Mouse (Mus musculus) limb, embryonic 15.5 days (tissue): ENCODE data around the gene Wif1. TPM values are rescaled to one million over a fixed set of nuclear protein-coding genes. Genes with fewer than 3 reads are reported as not detected.

ENCODE experiments used
- ATAC-seq: fragments of 200-750 bp; cut with Nextera tagmentation; 2 replicates; pipeline ENCODE4 v1.8.0; 2017; ENCODE audit warnings: low read depth, moderate TSS enrichment; ENCODE audit not compliant: insufficient number of reproducible peaks, low FRiP score, low TSS enrichment
- H3K27ac ChIP-seq: fragments of 300-500 bp; sonication (generic); 2 replicates; pipeline ENCODE4 v1.5.1; 2015; ENCODE audit warnings: moderate library complexity, mild to moderate bottlenecking, inconsistent platforms
- H3K27me3 ChIP-seq: fragments of 300-500 bp; sonication (generic); 2 replicates; pipeline ENCODE4 v1.6.1; 2015; ENCODE audit warnings: inconsistent platforms
- H3K36me3 ChIP-seq: fragments of 300-500 bp; sonication (generic); 2 replicates; pipeline ENCODE4 v1.6.1; 2015; ENCODE audit warnings: inconsistent platforms
- H3K4me1 ChIP-seq: fragments of 300-500 bp; sonication (generic); 2 replicates; pipeline ENCODE4 v1.6.1; 2015; ENCODE audit warnings: inconsistent platforms
- H3K4me2 ChIP-seq: fragments of 300-500 bp; sonication (generic); 2 replicates; pipeline ENCODE4 v1.6.1; 2015; ENCODE audit warnings: mild to moderate bottlenecking, inconsistent platforms
- H3K4me3 ChIP-seq: fragments of 300-500 bp; sonication (generic); 2 replicates; pipeline ENCODE4 v1.5.1; 2015; ENCODE audit warnings: mild to moderate bottlenecking, inconsistent platforms
- H3K9ac ChIP-seq: fragments of 300-500 bp; sonication (generic); 2 replicates; pipeline ENCODE4 v1.6.1; 2015; ENCODE audit warnings: inconsistent platforms
- H3K9me3 ChIP-seq: fragments of 300-500 bp; sonication (generic); 2 replicates; pipeline ENCODE4 v1.6.1; 2016; ENCODE audit warnings: inconsistent platforms
- WGBS: fragments of 180-500 bp; shearing (Covaris S2); methylation state at CpG from one replicate; pipeline ENCODE4 v1.1.7; 2015; 5-methylcytosine and 5-hydroxymethylcytosine counted together
- polyA plus RNA-seq: library from polyadenylated mRNA; unstranded; fragments of >200 nt; fragmentation: Nextera tagmentation; extraction: Ambion mirVana; gene quantifications from 2 replicates; pipeline ENCODE4 v1.2.1, GENCODE M21; 2015

The Wif1 gene
- polyA plus RNA-seq, 1 experiment from 2014 or later = 94.1 TPM

GRCm38 (mm10) chr10:121082881-121083280 lies 49.1 kb downstream of the Wif1 start:
- H3K27me3 ChIP-seq = no peaks in the 10 kb centered on the region
- no peaks in the 10 kb centered on the region for H3K9me3 ChIP-seq
- no peak overlapping the region for H3K9ac ChIP-seq
- H3K4me3 ChIP-seq = no peak overlapping the region
- peaks cover 4% of the 10 kb centered on the region; the same call in 1 of the 2 replicates for H3K4me1 ChIP-seq
- no peaks in the 10 kb centered on the region for H3K36me3 ChIP-seq
- ATAC-seq = no peak
- 89% methylated on average over 4 of the region's 4 CpGs for WGBS
- no peak overlapping the region for H3K27ac ChIP-seq
- no peak overlapping the region for H3K4me2 ChIP-seq

GRCm38 (mm10) chr10:121083512-121083911 lies 49.8 kb downstream of the Wif1 start:
- 63% methylated on average over 10 of the region's 10 CpGs for WGBS
- Histone ChIP-seq H3K27me3 (no peaks in the 10 kb centered on the region), H3K9ac (no peak overlapping the region), H3K4me1 (peaks cover 4% of the 10 kb centered on the region; the same call in 1 of the 2 replicates), H3K9me3 (no peaks in the 10 kb centered on the region), H3K36me3 (no peaks in the 10 kb centered on the region), H3K27ac (no peak overlapping the region), H3K4me3 (no peak overlapping the region), H3K4me2 (no peak overlapping the region)
- ATAC-seq = no peak

- H3K9ac ChIP-seq = no peak overlapping the region
- WGBS = 54% methylated on average over 5 of the region's 5 CpGs
- peaks cover 12% of the 10 kb centered on the region for H3K4me1 ChIP-seq
- no peak for ATAC-seq
- H3K4me2 ChIP-seq = no peak overlapping the region
- no peaks in the 10 kb centered on the region for H3K36me3 ChIP-seq
- no peaks in the 10 kb centered on the region for H3K9me3 ChIP-seq
- H3K27ac ChIP-seq = no peak overlapping the region
- no peaks in the 10 kb centered on the region for H3K27me3 ChIP-seq
- H3K4me3 ChIP-seq = no peak overlapping the region
These were observed 54.9 kb downstream of the Wif1 start for GRCm38 (mm10) chr10:121088679-121089078.

- H3K9ac ChIP-seq = no peak overlapping the region
- ATAC-seq = no peak
- H3K4me2 ChIP-seq = peak overlapping the region; percentile 19; the same call in 1 of the 2 replicates
- peaks cover 12% of the 10 kb centered on the region for H3K4me1 ChIP-seq
- H3K36me3 ChIP-seq = no peaks in the 10 kb centered on the region
- 3% methylated on average over 6 of the region's 6 CpGs for WGBS
- no peak overlapping the region for H3K4me3 ChIP-seq
- H3K9me3 ChIP-seq = no peaks in the 10 kb centered on the region
- H3K27me3 ChIP-seq = no peaks in the 10 kb centered on the region
- no peak overlapping the region for H3K27ac ChIP-seq
These were observed 55.6 kb downstream of the Wif1 start for GRCm38 (mm10) chr10:121089312-121089711.

GRCm38 (mm10) chr10:121090006-121090405 lies 56.2 kb downstream of the Wif1 start:
- H3K36me3 ChIP-seq = no peaks in the 10 kb centered on the region
- peaks cover 12% of the 10 kb centered on the region for H3K4me1 ChIP-seq
- no peaks in the 10 kb centered on the region for H3K27me3 ChIP-seq
- H3K4me2 ChIP-seq = no peak overlapping the region
- no peak for ATAC-seq
- 30% methylated on average over 8 of the region's 8 CpGs for WGBS
- no peaks in the 10 kb centered on the region for H3K9me3 ChIP-seq
- no peak overlapping the region for H3K27ac ChIP-seq
- no peak overlapping the region for H3K9ac ChIP-seq
- no peak overlapping the region for H3K4me3 ChIP-seq

- Histone ChIP-seq H3K9ac (no peak overlapping the region), H3K4me2 (no peak overlapping the region), H3K4me1 (peaks cover 14% of the 10 kb centered on the region; the same call in 1 of the 2 replicates), H3K27ac (peak overlapping the region; percentile 23; the same call in 1 of the 2 replicates), H3K27me3 (no peaks in the 10 kb centered on the region), H3K4me3 (no peak overlapping the region), H3K9me3 (no peaks in the 10 kb centered on the region), H3K36me3 (no peaks in the 10 kb centered on the region)
- ATAC-seq = no peak
- WGBS = 63% methylated on average over 12 of the region's 12 CpGs
These were observed 62.2 kb downstream of the Wif1 start for GRCm38 (mm10) chr10:121095948-121096347.

- no peak overlapping the region for H3K27ac ChIP-seq
- H3K9me3 ChIP-seq = no peaks in the 10 kb centered on the region
- H3K27me3 ChIP-seq = no peaks in the 10 kb centered on the region
- no peak overlapping the region for H3K4me2 ChIP-seq
- peaks cover 14% of the 10 kb centered on the region; the same call in 1 of the 2 replicates for H3K4me1 ChIP-seq
- no peaks in the 10 kb centered on the region for H3K36me3 ChIP-seq
- H3K4me3 ChIP-seq = no peak overlapping the region
- H3K9ac ChIP-seq = no peak overlapping the region
- no peak for ATAC-seq
- WGBS = 56% methylated on average over 12 of the region's 12 CpGs
These were observed 64.5 kb downstream of the Wif1 start for GRCm38 (mm10) chr10:121098263-121098662.

- Histone ChIP-seq H3K9me3 (no peaks in the 10 kb centered on the region), H3K4me1 (peaks cover 14% of the 10 kb centered on the region; the same call in 1 of the 2 replicates), H3K4me2 (no peak overlapping the region), H3K36me3 (no peaks in the 10 kb centered on the region), H3K27ac (no peak overlapping the region), H3K4me3 (no peak overlapping the region), H3K9ac (no peak overlapping the region), H3K27me3 (no peaks in the 10 kb centered on the region)
- WGBS = 13% methylated on average over 11 of the region's 11 CpGs
- no peak for ATAC-seq
These were observed 65.9 kb downstream of the Wif1 start for GRCm38 (mm10) chr10:121099658-121100057.

GRCm38 (mm10) chr10:121116115-121116514 lies 82.4 kb downstream of the Wif1 start:
- Histone ChIP-seq H3K4me2 (no peak overlapping the region), H3K4me3 (no peak overlapping the region), H3K27ac (no peak overlapping the region), H3K27me3 (no peaks in the 10 kb centered on the region), H3K4me1 (no peaks in the 10 kb centered on the region), H3K9me3 (no peaks in the 10 kb centered on the region), H3K36me3 (no peaks in the 10 kb centered on the region), H3K9ac (no peak overlapping the region)
- no peak for ATAC-seq

- H3K4me3 ChIP-seq = no peak overlapping the region
- 24% methylated on average over 4 of the region's 4 CpGs for WGBS
- no peaks in the 10 kb centered on the region for H3K36me3 ChIP-seq
- no peak overlapping the region for H3K27ac ChIP-seq
- H3K4me2 ChIP-seq = no peak overlapping the region
- H3K27me3 ChIP-seq = no peaks in the 10 kb centered on the region
- ATAC-seq = no peak
- no peak overlapping the region for H3K9ac ChIP-seq
- H3K9me3 ChIP-seq = no peaks in the 10 kb centered on the region
- no peaks in the 10 kb centered on the region for H3K4me1 ChIP-seq
These were observed 82.9 kb downstream of the Wif1 start for GRCm38 (mm10) chr10:121116636-121117035.

- ATAC-seq = no peak
- Histone ChIP-seq H3K9me3 (no peaks in the 10 kb centered on the region), H3K4me1 (no peaks in the 10 kb centered on the region), H3K9ac (no peak overlapping the region), H3K36me3 (no peaks in the 10 kb centered on the region), H3K27ac (no peak overlapping the region), H3K27me3 (no peaks in the 10 kb centered on the region), H3K4me2 (no peak overlapping the region), H3K4me3 (no peak overlapping the region)
- WGBS = 85% methylated on average over 6 of the region's 6 CpGs
These were observed 87.0 kb downstream of the Wif1 start for GRCm38 (mm10) chr10:121120751-121121150.

- Histone ChIP-seq H3K4me1 (peaks cover 12% of the 10 kb centered on the region), H3K4me3 (no peak overlapping the region), H3K9me3 (no peaks in the 10 kb centered on the region), H3K9ac (no peak overlapping the region), H3K36me3 (no peaks in the 10 kb centered on the region), H3K4me2 (no peak overlapping the region), H3K27ac (no peak overlapping the region), H3K27me3 (no peaks in the 10 kb centered on the region)
- 91% methylated on average over 16 of the region's 16 CpGs for WGBS
- ATAC-seq = no peak
These were observed 90.7 kb downstream of the Wif1 start for GRCm38 (mm10) chr10:121124481-121124880.
